Mouse (Mus musculus) adrenal gland, postnatal 36 days (tissue): ENCODE results near the gene Cald1. TPM values are rescaled to one million over a fixed set of nuclear protein-coding genes. Genes with fewer than 3 reads are reported as not detected.

Experiments
- DNase-seq, 2 experiments: peaks; one replicate each; pipeline ENCODE4 v3.0.0; 2021; ENCODE audit warnings: mixed read lengths in 1 of 2
- total RNA-seq, 2 experiments: library from RNA; stranded (reverse); gene quantifications; 2 replicates each; pipeline ENCODE4 v1.2.3; 2021

The Cald1 gene
- total RNA-seq, 2 experiments from 2014 or later: 49.9 to 81.3 TPM

DNA sequence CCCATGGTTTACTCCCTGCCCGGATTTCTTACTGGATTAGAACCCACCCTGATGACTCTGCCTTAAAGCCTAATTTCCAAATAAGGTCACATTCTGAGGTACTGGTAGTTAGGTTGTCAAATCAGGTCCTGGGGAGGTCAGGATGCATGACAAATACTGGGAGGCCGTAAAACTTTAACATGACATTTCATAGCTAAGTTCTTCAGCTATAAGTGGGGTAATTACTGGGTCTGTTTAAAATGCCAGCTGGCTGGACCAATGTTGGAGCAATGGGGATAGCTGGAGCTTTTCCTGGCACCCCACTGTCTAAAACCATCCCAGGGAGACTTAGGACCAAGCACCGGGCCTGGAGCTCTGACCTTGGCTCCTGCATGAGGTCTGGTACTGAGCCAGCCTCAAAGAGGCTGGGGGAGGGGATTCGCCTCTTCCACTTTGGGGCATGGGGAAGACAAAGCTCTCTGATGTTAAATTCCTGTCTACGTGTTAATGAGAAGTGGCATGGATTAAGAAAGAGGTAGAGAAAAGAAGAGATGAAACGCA, 120.9 kb downstream of the Cald1 start:
- no peak for DNase-seq

DNA sequence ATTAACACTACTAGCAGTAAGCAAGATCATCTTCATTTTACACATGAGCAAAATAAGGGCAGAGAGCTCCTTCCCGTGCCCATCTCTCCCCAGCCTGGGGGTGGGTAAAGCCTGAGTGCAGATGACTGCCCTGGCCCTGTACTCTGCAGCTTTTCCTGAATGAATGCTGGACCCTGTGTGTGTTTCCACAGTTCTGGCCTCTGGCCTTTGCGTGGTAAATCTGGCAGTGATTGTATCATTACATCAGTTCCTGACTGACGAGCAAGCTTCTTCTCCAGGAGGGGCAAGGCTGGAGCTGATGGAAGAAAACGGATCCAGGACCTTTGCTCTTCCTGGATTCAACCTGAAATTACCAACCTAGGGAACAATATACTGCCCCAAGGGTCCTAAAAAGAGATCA, 122.1 kb downstream of the Cald1 start:
- peak in 1 of 2 experiments; percentile 27 for DNase-seq

DNA sequence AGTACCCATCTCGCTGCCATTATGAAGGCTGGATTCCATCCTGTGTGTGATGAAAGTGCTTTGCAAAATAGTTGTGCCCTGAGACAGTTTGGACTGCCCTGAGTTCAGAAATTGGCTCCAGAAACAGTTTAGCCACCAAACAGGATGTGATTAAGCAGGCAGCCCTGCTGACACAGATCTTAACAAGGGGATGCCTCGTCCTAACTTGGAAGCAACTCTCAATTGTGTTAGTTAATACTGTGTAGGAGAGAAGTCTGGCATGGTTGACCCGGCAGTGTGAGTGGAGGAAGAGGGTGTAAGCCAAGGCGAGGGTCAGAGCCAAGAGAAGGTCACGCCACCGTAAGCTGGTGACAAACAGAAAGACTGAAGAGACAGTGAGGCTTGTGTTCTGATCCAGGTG, 123.4 kb downstream of the Cald1 start:
- DNase-seq: no peak

DNA sequence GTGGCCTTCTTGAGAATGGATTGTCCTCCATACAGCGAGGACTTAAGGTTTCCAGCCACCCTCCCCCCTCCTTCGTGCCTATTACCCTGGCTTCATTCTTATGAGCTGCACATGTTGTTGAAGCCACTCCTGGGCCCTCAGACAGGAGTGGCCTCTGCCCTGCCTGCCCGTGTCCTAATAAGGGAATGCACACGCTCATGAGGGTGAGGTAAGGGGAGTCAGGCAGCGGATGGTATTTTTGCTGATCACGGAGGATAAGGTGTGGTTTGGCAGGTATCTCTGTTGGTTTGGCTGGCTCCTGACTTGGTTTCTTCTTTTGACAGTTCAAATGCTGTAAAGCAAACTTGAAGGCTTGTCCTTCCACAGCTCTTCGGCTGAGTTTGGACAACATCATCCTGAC, 124.4 kb downstream of the Cald1 start:
- DNase-seq: no peak

DNA sequence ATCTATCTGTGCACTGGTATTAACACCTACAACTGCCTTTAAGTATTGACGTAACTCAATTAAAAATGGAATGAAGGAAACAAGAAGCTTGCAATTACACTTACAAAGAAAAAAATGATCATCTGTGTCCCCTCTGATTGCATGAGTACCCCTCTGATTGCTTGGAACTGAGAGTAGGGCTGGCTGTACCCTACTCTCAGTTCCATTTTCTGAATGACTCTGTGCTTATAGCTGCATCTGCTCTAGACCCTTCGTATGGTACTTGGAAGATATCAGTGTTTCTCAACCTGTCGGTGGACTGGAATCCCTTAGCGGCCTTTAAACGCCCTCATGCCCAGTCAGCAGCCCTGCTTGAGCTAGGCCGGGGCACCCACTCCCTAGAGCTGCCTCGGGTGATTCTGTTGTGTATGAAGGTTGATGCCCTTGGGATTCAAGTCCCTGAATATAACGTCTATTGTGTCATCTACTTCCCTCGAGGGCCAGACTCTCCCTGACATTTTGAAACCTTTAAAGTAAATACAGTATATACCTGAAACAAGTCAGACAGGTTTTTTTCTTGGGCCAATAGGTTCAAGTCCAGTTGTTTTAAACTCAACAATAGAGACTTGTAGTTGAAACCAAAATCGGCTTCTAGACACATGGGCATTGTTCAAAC, 125.1 kb downstream of the Cald1 start:
- DNase-seq: no peak

DNA sequence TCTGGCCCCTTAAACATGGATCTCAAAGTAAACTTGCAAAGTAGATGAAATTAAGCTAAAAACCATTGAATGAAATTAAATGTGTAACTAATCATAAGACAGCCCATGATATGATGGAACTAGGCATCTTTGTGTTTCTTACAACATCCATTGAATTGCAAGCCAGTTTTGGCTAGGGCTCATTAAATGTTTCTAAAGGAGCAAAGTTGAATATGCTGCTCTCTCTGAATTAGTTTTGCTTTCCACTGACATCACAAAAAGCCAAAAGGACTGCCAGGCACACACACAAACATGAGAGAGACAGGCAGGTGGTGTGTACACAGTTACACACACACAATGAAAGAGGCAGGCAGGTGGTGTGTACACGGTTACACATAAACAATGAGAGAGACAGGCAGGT, 127.4 kb downstream of the Cald1 start:
- DNase-seq: no peak

DNA sequence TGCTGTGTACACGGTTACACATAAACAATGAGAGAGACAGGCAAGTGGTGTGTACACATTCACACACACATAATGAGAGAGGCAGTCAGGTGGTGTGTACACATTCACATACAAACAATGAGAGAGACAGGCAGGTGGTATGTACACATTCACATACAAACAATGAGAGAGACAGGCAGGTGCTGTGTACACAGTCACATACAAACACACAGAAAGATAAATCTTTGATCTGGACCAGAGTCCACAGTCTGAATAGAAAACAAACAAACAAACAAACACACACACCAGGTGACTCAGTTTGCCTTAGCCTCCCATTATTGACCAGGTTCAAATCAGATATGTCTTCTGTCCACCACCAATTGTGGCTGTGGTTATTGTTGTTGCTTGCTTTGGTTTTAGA, 127.8 kb downstream of the Cald1 start:
- no peak for DNase-seq

DNA sequence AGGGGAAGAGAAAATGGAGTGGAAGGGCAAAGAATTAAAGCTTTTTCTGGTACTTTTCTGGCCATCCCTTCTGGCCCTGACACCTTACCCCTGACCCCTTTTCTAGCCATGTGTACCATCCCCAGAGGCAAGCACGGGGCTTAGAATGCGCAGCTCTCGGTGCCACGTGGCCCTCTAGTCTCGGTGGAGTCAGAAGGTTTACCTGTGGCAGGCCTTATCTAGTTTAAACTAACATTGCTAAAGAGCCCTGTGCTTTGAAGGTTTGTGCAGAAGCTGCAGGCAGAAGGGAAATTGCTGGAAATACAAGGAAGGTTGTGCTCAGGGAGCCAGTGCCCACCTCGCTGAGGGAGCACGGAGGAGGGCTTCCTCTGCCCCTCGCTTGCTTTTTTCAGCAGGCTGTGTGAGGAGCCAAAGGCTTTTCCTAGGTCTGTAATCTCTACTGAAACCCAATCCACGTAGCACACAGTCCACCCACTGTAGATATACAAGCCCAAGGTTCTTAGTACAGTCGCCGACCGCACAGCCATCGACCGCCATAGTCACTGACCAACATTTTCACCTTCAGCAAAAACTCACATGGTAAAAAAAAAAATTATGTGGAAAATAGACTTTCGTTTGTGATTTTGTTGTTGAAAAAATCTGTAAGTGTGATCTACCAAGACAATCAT, 129.2 kb downstream of the Cald1 start:
- DNase-seq: no peak

DNA sequence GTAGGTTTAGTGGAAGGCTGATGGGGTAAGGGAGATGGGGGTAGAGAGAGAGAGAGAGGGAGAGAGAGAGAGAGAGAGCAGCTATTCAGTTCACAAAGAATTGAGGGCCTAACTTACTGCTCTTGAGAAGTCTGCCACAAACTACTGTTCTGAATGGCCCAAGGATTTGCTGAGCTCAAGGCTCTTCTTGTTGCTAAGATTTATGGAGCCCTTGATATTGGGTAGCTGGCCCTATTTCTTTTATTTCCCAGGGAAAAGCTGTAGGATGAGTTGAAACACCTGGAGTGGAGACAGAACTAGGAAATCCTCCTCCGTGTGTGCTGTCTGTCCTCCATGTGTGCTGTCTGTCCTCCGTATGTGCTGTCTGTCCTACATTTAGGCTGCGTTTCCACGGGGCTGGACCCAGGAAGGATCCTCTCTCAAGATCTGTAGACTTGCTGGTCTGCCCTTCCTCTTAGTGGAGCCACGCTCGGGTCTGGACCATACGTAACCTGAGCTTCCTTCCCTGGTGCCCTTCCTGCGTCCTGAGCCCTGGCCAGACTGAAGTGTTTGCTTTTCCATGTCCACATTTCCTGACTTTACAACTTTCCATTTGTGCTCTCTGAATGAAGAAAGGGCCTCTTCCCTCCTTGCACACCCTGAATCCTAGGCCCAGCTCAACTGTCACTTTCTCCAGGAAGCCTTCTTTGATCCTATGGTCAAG, 131.3 kb downstream of the Cald1 start:
- DNase-seq: no peak

DNA sequence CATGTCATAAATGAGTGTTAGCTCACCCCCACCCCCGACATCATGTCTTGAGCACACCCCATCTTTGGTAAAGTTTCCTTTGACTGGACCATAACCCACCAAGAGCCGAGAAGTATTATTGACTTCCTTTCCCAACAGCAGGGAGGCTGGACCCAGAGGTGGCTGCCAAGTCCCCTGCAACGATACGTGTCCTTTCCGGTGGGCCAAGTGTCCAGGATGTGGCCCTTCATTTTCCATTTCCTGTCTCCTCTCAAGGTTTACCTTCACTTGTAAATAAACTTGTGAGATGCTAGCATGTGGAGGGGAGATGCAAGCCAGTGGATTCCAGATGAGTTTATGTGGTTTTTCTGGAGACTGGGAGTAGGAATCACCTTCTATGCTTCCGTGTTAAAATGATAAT, 132.7 kb downstream of the Cald1 start:
- DNase-seq: no peak

DNA sequence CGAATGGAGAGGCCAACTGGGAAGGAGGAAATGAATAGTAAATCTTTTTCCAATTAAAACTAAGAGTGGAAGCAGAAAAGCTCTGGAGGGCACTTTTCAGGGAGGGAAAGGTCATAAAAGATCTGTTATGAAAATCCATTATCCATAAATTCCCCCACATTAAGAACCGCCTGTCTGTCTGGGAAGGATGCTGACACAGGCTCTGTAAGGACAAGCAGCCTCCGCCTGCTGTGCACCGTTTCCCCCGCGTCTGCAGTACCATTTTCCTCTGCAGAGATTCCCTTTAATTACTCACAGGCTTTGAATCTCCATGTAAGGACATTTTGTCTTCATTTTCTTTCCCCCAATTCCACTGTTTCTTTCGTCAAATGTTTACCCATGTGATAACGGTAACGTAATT, 133.2 kb downstream of the Cald1 start:
- no peak for DNase-seq

DNA sequence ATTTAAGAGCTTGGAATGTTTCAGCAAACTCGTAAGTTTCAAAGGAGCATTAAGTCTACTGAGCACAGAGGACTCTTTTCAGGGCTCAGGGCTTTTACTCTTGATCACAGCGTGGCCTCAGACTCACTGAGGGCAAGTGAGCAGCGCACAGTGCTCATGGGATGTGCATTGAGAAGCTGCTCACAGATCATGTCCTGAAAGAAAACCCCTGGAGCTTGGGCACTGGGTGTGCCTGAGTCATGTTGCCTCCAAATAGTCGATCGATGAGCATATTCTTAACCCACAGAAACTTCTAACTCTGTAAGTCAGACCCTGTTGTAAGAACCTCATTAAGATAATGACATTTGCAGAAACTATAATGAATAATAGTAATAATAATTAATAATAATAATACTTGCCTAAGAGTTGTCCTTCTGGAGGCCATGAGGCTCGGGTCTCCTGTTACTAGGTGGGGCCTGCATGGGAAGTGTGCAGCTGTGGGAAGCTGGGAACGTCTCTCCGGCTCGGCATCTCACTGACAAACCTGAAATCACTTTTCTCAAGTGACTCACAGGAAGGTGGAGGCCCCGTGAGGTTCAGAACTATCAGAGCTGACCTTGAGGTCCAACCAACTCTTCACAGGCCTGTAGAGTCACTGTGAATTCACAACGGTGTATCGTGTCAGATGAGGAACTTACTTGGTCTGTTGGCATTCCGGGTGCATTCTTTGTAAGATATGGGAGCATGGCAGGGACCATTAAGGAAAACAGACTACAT, 136.8 kb downstream of the Cald1 start:
- no peak for DNase-seq

DNA sequence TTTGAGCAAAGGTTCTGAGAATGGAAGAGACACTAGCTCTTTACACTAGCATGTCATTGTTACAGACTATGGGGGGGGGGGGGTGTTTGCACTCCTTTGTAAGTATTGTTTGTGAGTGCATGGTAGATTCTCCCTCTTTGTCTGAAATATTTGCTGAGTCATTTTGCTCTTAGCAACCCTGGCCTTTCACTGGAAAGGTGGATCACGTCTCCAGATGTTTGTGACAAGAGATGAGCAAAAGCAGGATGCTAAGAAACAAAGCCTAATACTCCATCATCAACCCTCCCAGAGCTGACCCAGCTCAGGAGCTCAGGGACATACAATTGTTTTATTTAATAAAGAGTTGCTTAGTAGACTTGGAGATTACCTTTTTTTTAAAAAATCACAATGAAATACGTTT, 138.6 kb downstream of the Cald1 start:
- DNase-seq: no peak

DNA sequence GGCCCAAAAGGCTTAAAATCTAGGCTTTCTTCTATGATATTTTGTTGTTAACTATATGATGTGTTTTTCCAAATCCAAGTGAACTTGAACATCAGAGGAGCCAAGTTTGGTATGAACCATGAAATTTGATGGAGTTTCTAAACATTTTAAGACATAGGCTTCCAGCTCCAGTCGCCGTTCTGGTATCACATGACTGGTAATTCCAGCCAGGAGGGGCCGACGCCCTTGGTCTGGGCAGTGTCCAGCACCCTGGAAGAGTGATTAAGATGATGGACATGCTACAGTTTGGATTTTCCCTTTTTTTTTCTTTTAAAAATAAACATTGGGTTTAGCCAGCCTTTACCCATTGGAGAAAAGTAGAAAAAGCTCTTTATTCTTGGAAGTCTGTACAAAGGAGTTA, 145.6 kb downstream of the Cald1 start:
- no peak for DNase-seq

DNA sequence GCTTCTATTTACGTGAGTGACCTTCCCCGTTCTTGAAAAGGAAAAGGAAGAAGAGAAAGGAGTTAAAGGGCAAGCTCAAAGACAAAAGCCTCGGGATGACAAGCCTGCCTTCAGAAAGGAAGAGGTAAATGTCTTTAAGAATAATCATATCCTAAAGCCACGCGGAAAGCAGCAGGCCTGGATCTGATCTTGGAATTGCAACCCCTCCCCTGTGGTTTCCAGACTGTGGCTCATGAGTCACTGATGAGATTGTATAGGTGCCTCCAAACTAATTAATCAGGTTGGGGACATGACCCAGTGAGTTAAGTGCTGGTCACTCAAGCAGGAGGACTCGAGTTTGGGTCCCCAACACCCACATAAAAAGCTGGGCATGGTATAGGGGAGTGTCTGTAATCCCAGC, 149.5 kb downstream of the Cald1 start:
- no peak for DNase-seq

DNA sequence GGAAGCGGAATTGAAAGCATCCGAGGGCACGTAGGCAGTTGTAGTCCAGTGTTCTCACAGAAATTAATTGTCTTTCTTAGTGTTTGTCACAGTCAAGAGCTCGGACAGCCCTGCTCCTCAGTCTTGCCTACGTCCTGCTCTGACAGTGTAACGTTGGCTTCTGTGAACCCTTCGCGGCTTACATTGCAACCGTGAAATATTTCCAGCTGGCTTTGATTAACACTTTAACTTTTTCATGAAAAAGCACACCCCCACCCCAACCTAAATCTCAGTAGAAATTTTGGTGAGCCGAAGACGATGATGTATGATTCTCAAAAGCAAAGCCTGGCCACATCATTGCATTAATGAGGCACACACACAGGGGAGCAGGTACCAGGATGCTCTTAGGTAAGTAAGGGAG, 150.3 kb downstream of the Cald1 start:
- no peak for DNase-seq

DNA sequence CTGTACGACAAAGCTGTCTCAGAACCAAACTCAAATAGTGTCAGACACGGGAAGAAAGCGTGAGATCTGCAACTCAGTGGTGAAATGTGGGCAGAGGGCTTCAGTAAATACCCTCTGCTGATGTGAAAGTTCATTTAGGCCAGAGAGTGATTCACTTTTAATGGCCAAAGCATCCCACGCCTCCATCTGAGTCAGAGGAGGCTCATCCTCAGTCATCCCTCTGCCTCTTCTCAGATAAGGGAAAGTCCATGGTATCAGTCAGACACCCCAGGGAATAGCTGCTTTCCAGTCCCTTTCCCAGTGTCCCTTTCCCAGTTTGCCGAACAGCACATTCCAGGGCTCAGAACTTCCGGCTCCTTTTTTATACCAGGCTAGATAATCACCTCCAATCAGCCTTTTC, 151.2 kb downstream of the Cald1 start:
- DNase-seq: peak in 1 of 2 experiments; percentile 27

DNA sequence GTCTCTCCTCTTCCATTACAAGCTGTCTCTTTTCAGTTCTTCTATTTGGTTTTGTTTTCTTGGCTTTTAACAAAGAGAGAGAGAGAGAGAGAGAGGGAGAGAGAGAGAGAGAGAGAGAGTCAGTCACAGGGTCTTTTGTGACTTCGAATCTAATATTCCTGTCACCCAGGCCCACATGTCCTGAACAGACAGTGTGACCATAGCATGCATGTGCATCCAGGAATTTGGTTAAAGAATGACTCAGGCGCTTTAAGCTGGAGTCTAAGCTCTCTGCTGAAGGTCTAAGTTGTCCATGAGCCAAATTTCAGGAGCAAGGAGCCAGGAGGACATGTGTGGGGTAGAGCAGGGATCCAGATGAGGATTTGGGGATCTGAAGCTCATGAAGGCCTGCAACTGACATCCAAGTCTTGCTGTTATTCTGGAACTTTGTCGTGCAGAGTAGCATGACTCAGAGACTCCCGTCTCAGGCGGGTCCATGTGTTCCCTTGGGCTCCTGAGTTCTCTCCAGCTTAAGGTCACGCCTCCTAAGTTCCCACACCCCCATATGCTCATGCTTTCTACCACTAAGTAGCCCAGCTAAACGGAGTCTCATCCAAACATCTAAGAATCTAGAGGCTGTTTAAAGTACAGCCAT, 152.3 kb downstream of the Cald1 start:
- DNase-seq: no peak

DNA sequence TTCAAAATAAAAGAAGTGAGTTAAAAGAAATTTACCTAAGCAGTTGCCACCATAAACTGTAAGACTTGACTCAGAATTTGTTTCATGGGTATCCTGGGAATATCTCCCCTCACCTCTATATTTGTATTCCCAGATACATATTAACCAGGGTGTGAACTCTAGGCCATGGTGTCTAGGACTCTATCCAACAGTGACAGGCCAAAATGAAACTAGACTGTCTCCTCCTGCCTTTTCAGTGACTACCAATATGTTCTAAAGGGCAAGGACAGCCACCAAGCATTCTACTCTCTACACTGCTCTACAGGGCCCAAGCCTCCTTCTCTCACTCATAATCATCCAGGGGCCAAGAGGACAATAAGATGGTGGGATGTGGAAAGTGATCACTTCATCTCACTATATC, 153.3 kb downstream of the Cald1 start:
- DNase-seq: no peak

DNA sequence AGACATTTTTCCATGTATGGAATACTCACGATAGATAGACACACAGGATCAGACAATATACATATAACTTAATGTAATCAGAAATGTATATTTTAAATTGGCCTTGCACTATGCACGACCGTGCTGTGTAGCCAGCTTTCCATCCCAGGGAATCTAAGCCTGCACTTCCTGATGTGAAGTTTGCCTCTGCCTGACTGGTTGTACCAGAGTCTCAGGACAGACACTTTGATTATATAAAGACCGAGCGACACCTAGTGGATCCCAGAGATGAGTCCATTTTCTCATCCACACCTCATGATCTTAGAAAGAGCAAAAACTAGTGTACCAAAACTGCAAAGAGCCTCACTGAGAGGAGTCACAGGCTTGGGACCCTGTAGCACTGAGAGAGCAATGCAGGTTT, 156.1 kb downstream of the Cald1 start:
- DNase-seq: peak; percentile 34 to 64

DNA sequence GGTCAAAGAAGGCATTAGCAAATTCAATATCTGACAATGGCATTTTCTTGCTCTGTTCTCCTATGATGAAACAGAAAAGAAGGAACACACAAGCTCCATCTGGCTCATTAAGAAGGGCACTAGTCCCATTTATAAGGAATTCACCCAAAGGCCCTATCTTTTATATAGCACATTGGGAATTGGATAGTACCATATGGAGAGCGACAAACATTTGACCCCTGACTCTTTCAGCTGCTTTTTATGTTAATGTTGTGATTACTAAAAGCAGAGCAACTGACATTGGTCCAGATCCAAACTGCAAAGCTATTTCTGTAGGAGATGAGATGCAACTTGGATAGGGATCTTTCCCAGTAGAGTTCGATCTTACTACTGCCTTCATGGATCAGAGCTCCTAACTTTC, 160.0 kb downstream of the Cald1 start:
- DNase-seq: no peak

DNA sequence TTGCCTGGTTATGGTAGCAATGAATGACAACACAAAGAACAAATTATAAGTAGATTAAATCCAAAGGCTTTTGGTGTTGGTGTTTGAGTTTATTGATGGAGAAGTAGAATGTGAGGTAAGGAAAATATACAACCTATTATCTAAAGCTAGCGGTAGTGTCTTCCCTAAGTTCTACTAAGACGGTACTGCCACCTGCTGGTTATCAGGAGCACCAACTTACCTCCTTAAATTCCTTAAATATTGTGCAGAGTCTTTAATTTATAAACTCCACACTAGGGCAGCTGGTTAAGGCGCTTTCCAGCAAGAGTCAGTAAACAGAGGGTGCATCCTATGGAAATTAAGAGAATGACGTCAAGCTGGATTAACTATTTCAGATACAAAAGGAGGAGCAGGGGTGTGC, 161.7 kb downstream of the Cald1 start:
- DNase-seq: peak in 1 of 2 experiments; percentile 60
